Mouse (Mus musculus): ENCODE measurements around the gene Mepe.

Gene Mepe

DNA sequence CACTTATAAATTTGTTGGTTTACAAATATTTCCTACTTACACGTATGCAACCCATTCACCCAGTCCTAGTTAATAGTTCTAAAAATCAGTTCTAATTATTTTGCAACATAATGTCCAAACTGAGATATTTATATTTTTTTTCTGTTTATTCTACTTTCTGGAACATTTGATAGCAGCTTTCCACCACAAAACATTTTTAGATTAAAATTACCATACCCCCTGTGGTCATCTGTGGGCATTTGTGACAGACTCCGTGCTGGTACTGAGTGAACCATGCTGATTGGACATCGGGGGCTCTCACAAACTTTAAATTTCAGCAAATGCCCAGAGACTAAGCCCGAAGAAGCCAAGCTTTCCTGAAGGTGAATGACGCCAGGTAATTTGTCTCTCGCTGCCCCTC, at the start of gene Mepe:
TSS of gene Mepe (plus strand) at position 301 of the 400 bp plus-strand sequence.
- DNase-seq (ENCODE audit: low spot score) = no peak

GRCm38 (mm10) chr5:104294201-104294600, 30.9 kb upstream of the Mepe start:
- DNase-seq (ENCODE audit: low spot score) = no peak

GRCm38 (mm10) chr5:104298994-104299393, 26.1 kb upstream of the Mepe start, which contains the start of gene Ibsp:
Gene Ibsp (plus strand): TSS chr5:104299171.
- DNase-seq (ENCODE audit: low spot score) = no peak

DNA sequence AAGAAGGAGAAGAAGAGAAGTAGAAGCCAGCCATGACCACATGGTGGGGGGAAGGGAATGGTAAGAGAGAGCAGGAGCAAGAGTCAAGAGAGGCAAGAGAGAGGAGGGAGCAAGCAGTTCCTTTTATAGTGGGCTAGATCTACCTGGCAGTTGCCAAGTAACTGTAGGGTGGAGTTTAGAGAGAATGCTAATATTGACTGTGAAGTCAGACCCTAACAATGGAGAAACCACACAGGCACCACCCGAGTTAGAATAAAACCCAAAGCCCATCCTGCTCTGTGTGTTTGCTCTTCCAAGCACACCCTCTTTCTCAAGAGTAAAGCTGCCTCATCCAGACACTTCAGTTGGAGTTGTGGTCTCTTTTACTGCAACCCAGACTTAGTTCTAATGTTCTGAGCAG, 11.1 kb upstream of the Mepe start:
- DNase-seq (ENCODE audit: low spot score) = no peak

- DNase-seq (ENCODE audit: low spot score) = no peak
Observed at GRCm38 (mm10) chr5:104326884-104327283, 1.8 kb downstream of the Mepe start.

GRCm38 (mm10) chr5:104327389-104327788, 2.3 kb downstream of the Mepe start:
- no peak for DNase-seq (ENCODE audit: low spot score)

- no peak for DNase-seq (ENCODE audit: low spot score)
Observed at GRCm38 (mm10) chr5:104327876-104328275, 2.7 kb downstream of the Mepe start.

- no peak for DNase-seq (ENCODE audit: low spot score)
Observed at GRCm38 (mm10) chr5:104328317-104328850, 3.3 kb downstream of the Mepe start.

DNA sequence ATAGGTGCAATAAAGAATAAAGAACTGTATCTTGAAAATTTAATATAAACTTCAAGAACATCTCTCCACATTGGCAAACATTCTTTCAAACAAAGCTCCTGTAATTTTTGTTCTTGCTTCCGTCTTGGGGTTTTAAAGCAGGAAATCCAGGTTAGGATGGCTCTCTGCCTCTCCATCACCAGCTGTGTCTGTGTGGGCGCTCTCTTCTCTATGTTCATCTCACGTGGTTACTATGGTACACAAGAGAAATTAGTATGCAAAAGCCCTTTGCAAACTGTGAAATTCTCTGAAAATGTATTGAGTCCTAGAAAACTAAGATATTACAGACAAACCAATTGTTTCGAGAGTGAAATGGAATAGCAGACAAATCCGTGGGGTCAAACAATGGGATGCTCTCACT, 4.3 kb downstream of the Mepe start:
- no peak for DNase-seq (ENCODE audit: low spot score)

GRCm38 (mm10) chr5:104330088-104330487, 5.0 kb downstream of the Mepe start:
- DNase-seq (ENCODE audit: low spot score) = no peak

DNA sequence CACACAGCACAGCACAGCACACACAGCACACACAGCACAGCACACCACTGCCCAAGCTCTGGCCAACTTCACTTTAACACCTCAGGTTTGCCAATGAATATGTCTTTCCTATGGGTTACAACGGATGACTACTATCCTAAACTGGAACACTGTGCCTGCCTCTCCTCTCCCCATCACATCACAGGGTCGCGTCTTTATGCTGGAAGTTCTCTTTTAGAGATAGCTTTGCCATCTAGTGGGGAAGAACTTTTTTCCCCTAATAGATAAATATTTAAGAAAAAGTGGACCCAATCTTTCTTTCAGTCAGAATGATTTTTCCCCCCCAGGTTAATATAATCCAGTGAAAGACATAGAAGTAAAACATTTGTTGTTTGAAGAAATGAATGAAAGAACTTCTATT, 7.2 kb downstream of the Mepe start:
- no peak for DNase-seq (ENCODE audit: low spot score)

- peak; percentile 44 for DNase-seq (ENCODE audit: low spot score)
Observed at GRCm38 (mm10) chr5:104333231-104333640, 8.1 kb downstream of the Mepe start.

- no peak for DNase-seq (ENCODE audit: low spot score)
Observed at GRCm38 (mm10) chr5:104333643-104334042, 8.5 kb downstream of the Mepe start.

DNA sequence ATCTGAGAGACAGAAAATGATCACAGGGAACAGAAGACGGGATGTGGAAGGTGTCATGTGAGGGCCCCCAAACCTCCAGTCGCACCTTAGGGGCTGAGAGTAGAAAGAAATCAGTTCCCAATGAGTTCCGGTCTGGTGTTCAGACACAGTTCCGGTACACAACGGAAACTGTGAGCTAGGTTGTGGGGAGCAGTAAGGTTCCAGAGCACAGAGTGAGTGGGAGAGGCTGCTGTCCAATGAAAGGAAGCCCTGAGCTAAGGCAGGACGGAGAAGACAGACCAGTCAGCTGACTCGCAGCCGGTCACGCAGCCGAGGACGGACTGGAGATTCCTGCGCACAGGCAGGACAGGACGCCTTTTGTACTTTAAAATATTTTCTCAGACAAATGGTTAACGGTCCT, 9.4 kb downstream of the Mepe start:
- DNase-seq (ENCODE audit: low spot score) = no peak

DNA sequence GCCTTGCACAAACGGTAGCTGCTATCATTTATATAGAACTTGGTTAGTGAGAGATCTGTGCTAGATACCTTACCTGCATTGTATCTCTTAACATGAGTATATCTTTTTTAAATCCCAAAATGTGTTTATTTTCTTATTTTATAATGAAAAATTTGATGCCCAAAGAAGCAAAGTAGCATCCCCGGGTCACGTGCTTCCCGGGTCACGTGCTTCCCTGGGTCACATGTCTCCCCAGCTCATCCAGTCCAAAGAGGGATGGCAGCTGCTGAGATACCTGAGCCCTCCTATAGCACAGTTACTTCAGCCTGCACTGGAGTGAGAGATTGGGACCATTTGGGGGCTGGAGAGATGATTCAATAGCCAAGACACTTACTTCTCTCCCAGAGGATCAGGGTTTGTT, 10.8 kb downstream of the Mepe start:
- DNase-seq (ENCODE audit: low spot score) = no peak

- DNase-seq (ENCODE audit: low spot score) = no peak
Observed at GRCm38 (mm10) chr5:104337491-104337890, 12.4 kb downstream of the Mepe start.

DNA sequence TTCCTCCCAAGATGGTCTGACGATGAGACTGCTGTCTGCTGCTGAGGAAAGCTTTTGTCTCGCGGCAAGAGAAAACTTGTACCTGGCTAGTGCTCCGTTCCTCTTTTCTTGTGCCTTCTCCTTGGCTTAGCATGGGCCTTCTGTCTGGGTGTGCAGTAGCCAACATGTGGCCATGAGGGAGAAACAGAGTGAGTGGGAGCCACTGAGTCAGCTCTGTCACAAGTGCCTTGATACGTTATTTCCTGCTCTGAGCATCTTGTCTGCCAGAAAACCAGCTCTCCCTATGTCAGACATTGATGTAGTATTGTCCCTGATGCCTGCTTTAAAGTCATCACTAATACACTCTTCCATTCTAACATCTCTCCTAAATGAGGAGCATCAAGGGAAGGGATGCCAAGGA, 13.9 kb downstream of the Mepe start:
- DNase-seq (ENCODE audit: low spot score) = no peak

GRCm38 (mm10) chr5:104339706-104340512, 14.8 kb downstream of the Mepe start:
- DNase-seq (ENCODE audit: low spot score) = no peak

GRCm38 (mm10) chr5:104340513-104340829, 15.3 kb downstream of the Mepe start:
- DNase-seq (ENCODE audit: low spot score) = no peak

- no peak for DNase-seq (ENCODE audit: low spot score)
Observed at GRCm38 (mm10) chr5:104342881-104343280, 17.8 kb downstream of the Mepe start.

GRCm38 (mm10) chr5:104344526-104345240, 19.6 kb downstream of the Mepe start:
- no peak for DNase-seq (ENCODE audit: low spot score)

DNA sequence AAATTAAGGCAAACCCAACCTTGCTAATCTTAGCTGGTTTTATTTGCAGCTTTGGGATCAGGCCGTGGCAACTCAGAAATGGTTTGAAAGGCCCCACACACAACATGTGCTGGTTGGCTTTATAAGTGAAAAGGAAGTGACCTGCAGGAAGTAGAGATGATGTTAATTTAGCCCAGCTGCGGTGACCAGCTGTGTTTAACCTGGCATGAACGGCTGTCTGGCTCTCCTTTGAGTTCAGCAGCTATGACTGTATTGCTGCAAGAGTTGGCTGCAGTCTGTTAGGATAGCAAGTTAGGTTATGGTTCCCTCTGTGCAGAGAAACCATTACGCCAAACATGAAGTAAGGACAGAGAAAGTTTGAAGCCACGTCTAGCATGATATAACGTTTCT, 20.1 kb downstream of the Mepe start:
- no peak for DNase-seq (ENCODE audit: low spot score)

- DNase-seq (ENCODE audit: low spot score) = no peak
Observed at GRCm38 (mm10) chr5:104351041-104351440, 25.9 kb downstream of the Mepe start.

All from layer of hippocampus, adult 9-10 months (tissue).